Mouse (Mus musculus) forebrain, embryonic 15.5 days (tissue): ENCODE results near the gene M6pr. TPM values are rescaled to one million over a fixed set of nuclear protein-coding genes. Genes with fewer than 3 reads are reported as not detected.
A peak's percentile ranks its signal among the peaks of the same experiment; 100 is the strongest.

ENCODE experiments used
- ATAC-seq: fragments of 200-750 bp; cut with Nextera tagmentation; replicated peaks from 2 replicates; pipeline ENCODE4 v1.8.0; 2017; ENCODE audit warnings: mild to moderate bottlenecking, moderate TSS enrichment, moderate library complexity
- H3K27ac ChIP-seq: fragments of 300-500 bp; sonication (generic); replicated peaks from 2 replicates; pipeline ENCODE4 v1.5.1; 2015; ENCODE audit warnings: mild to moderate bottlenecking, inconsistent platforms
- H3K27me3 ChIP-seq: fragments of 300-500 bp; sonication (generic); 2 replicates; pipeline ENCODE4 v1.6.1; 2015; ENCODE audit warnings: inconsistent platforms
- H3K36me3 ChIP-seq: fragments of 300-500 bp; sonication (generic); 2 replicates; pipeline ENCODE4 v1.6.1; 2015; ENCODE audit warnings: mild to moderate bottlenecking, inconsistent platforms
- H3K4me1 ChIP-seq: fragments of 300-500 bp; sonication (generic); 2 replicates; pipeline ENCODE4 v1.6.1; 2015; ENCODE audit warnings: inconsistent platforms
- H3K4me2 ChIP-seq: fragments of 300-500 bp; sonication (generic); replicated peaks from 2 replicates; pipeline ENCODE4 v1.6.1; 2015; ENCODE audit warnings: mild to moderate bottlenecking, inconsistent platforms
- H3K4me3 ChIP-seq: fragments of 300-500 bp; sonication (generic); 2 replicates; pipeline ENCODE4 v1.5.1; 2015; ENCODE audit warnings: mild to moderate bottlenecking, inconsistent platforms
- H3K9ac ChIP-seq: fragments of 300-500 bp; sonication (generic); replicated peaks from 2 replicates; pipeline ENCODE4 v1.6.1; 2015; ENCODE audit warnings: mild to moderate bottlenecking, inconsistent platforms
- H3K9me3 ChIP-seq: fragments of 300-500 bp; sonication (generic); 2 replicates; pipeline ENCODE4 v1.6.1; 2016; ENCODE audit warnings: inconsistent platforms
- WGBS: fragments of 180-500 bp; shearing (Covaris S2); methylation state at CpG from one replicate; pipeline ENCODE4 v1.1.7; 2015; ENCODE audit warnings: mixed read lengths; 5-methylcytosine and 5-hydroxymethylcytosine counted together
- polyA plus RNA-seq: library from polyadenylated mRNA; unstranded; fragments of >200 nt; fragmentation: Nextera tagmentation; extraction: Ambion mirVana; gene quantifications from 2 replicates; pipeline ENCODE4 v1.2.1, GENCODE M21; 2015

M6pr gene
- polyA plus RNA-seq, 1 experiment from 2014 or later: 55.1 TPM

DNA sequence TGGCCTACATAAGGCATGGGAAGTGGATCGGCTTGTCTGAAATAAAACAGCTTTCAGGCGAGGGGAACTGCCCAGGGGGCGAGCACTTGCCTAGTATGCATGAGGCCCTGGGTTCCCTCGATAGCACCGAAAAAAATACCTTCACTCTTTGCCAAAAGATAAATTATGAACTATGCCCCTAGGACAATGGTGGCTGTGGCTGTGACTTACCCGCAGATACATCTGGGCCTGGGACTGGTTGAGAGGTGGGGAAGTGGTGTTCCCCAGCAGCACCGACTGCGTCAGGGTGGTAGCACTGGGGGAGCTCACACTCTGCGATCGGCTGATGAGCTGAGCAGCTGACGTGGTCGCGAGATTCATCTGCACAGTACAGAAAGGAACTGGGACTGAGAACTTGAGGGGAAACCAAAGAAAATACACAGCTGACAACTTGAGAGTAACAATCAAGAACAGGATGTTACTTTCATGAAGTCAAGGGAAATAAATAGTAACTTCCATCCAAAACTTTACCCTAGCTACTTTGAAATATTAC lies 24.6 kb downstream of the M6pr start:
- peaks cover 11% of the 10 kb centered on the region for H3K4me1 ChIP-seq
- no peak overlapping the region for H3K4me2 ChIP-seq
- no peak overlapping the region for H3K27ac ChIP-seq
- ATAC-seq: no peak
- WGBS: 92% methylated on average over 13 of the region's 13 CpGs
- no peak overlapping the region for H3K9ac ChIP-seq
- no peak overlapping the region for H3K4me3 ChIP-seq
- H3K9me3 ChIP-seq: no peaks in the 10 kb centered on the region
- H3K36me3 ChIP-seq: peaks cover 64% of the 10 kb centered on the region
- H3K27me3 ChIP-seq: no peaks in the 10 kb centered on the region

DNA sequence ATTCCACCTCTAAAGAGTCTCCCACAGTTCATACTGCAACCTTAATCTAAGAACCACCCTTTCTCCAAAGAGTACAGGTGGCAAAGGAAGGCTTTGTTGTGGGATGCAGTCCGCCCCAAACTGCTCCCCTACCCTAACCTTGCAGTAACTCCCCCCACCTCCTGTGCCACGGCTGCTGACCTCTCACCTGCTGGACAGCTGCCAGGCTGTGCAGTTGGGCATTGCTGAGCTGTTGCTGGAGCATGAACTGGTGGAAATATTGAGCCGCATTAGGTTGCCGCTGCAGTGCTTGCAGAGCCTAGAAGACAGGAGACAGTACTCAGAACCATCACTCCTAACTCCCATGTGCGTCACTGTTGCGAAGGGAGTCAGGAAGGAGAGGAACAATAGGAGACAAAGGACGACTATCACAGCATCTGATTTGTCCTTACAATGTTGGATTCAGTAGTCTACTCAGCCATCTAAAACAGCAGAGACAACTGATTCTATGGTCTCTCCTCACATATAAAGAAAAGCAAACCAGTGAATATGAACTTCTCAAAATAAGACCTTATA lies 26.3 kb downstream of the M6pr start:
- Histone ChIP-seq H3K9ac (no peak overlapping the region), H3K4me1 (peaks cover 19% of the 10 kb centered on the region), H3K27me3 (no peaks in the 10 kb centered on the region), H3K4me3 (no peak overlapping the region), H3K36me3 (peaks cover 55% of the 10 kb centered on the region), H3K27ac (no peak overlapping the region), H3K4me2 (no peak overlapping the region), H3K9me3 (no peaks in the 10 kb centered on the region)
- WGBS: 82% methylated on average over 7 of the region's 7 CpGs
- ATAC-seq: no peak

- Histone ChIP-seq H3K9me3 (no peaks in the 10 kb centered on the region), H3K27ac (no peak overlapping the region), H3K4me1 (peaks cover 25% of the 10 kb centered on the region), H3K27me3 (no peaks in the 10 kb centered on the region), H3K36me3 (peaks cover 34% of the 10 kb centered on the region), H3K9ac (no peak overlapping the region), H3K4me3 (no peak overlapping the region), H3K4me2 (no peak overlapping the region)
- no peak for ATAC-seq
- 23% methylated on average over 6 of the region's 6 CpGs for WGBS
These were observed 29.0 kb downstream of the M6pr start for GRCm38 (mm10) chr6:122337546-122337945.

DNA sequence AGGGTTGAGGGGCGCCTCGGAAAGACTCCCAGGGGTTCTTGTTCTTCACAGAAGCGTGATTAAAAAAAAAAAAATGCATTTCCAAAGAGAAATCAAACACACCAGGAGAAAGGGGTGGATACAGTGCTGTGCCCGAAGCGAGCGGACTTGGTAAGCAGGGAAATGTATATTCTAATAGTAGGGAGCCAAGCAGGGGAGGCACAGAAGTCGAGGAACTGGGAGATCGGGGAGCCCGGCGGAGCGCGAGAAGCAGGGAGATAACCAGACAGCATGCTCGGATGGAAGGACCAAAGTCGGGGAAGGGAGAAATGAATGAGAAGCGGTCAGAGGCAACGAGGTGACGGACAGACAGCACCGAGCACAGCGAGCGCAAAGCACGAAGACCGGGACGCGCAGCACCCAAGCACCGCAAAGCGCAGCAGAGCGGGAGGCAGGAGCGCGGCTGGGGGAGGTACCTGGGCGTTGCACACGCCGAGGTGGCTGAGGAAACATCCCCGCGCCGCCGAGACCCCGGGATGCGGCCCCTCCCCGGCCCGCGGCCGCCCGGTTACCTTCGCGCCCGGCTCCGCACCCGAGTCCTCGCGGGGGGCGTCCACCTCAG lies 30.6 kb downstream of the M6pr start:
- peaks cover 18% of the 10 kb centered on the region for H3K36me3 ChIP-seq
- peak overlapping the region; percentile 99 for H3K27ac ChIP-seq
- H3K27me3 ChIP-seq: no peaks in the 10 kb centered on the region
- WGBS: under 1% methylated on average over 46 of the region's 51 CpGs
- peak overlapping the region; percentile 50 for H3K4me2 ChIP-seq
- H3K4me1 ChIP-seq: peaks cover 25% of the 10 kb centered on the region
- peak overlapping the region; percentile 72 for H3K4me3 ChIP-seq
- peak; percentile 83 for ATAC-seq
- no peaks in the 10 kb centered on the region for H3K9me3 ChIP-seq
- H3K9ac ChIP-seq: peak overlapping the region; percentile 71

GRCm38 (mm10) chr6:122339648-122340341 lies 31.3 kb downstream of the M6pr start:
- Histone ChIP-seq H3K27ac (peak overlapping the region; percentile 99), H3K9ac (peak overlapping the region; percentile 71), H3K4me3 (peak overlapping the region; percentile 72), H3K27me3 (no peaks in the 10 kb centered on the region), H3K36me3 (peaks cover 12% of the 10 kb centered on the region), H3K4me2 (peak overlapping the region; percentile 62), H3K9me3 (no peaks in the 10 kb centered on the region), H3K4me1 (peaks cover 25% of the 10 kb centered on the region)
- ATAC-seq: peak; percentile 88
- under 1% methylated on average over 50 of the region's 71 CpGs for WGBS

DNA sequence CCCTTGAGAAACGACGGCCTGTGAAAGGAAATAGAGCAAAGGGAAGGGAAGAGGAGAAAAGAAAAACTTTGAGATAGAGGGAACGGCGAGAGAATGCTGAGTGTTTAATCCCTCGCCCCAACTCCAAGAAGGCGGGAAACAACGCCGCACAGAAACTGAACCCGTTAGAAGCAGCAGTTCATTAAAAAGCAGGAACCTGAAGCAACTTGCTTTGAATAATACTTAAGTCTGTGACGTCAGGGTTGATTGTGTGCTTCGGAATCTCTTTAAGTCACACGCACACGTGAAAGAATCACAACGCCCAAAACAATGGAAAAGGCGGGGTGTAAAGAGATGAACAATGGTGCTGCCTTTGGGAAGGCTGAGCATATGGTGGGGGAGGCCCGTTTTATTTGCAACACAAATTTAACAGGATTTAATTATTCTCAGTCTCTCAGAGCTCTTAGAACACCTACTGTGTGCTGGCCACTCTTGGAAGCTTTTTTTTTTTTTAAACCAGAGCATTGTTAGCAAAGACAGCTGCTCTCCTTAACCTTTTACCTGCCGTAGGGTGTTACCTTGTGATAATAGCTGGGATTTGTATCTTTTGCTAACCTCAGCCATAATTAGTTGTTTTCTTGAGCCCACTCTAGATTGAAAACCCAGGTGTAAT lies 32.0 kb downstream of the M6pr start, which contains the start of gene Phc1:
TSS of gene Phc1 (minus strand) at position 213 of the 652 bp plus-strand sequence.
- Histone ChIP-seq H3K9me3 (no peaks in the 10 kb centered on the region), H3K4me3 (peak within 1 kb of the TSS; percentile 72), H3K9ac (peak within 1 kb of the TSS; percentile 71), H3K36me3 (peaks cover 9% of the 10 kb centered on the region), H3K4me2 (peak within 1 kb of the TSS; percentile 62), H3K27me3 (no peaks in the 10 kb centered on the region), H3K27ac (peak within 1 kb of the TSS; percentile 99), H3K4me1 (peaks cover 26% of the 10 kb centered on the region)
- WGBS: under 1% methylated on average over 17 of the region's 17 CpGs
- peak; percentile 42 for ATAC-seq

GRCm38 (mm10) chr6:122341038-122341810 lies 32.7 kb downstream of the M6pr start:
- Histone ChIP-seq H3K27me3 (no peaks in the 10 kb centered on the region), H3K9ac (no peak overlapping the region), H3K27ac (peak overlapping the region; percentile 99), H3K36me3 (peaks cover 6% of the 10 kb centered on the region), H3K9me3 (no peaks in the 10 kb centered on the region), H3K4me2 (peak overlapping the region; percentile 62), H3K4me1 (peaks cover 29% of the 10 kb centered on the region), H3K4me3 (peak overlapping the region; percentile 72)
- no peak for ATAC-seq
- 32% methylated on average over 7 of the region's 7 CpGs for WGBS

DNA sequence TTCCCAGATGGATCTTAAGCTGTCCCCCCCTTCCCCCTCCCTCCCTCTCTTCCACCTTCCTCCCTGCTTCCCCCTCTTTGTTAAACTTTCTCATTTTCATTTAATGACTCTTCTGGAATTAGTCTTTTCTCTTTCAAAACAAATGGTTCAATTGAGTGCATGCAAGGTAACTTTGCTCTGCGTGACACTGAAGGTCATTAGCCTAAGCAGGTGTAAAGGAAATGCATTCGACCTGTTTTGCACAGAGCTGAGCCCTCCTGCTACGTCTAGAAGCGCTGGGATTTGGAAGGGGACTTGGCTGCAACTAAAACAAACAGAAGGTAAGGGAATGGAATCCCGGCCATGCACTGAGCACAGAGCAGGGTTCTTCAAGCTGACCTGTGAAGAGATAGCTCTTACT lies 33.6 kb downstream of the M6pr start:
- no peak for ATAC-seq
- Histone ChIP-seq H3K9ac (no peak overlapping the region), H3K27ac (no peak overlapping the region), H3K9me3 (no peaks in the 10 kb centered on the region), H3K4me3 (no peak overlapping the region), H3K27me3 (no peaks in the 10 kb centered on the region), H3K36me3 (no peaks in the 10 kb centered on the region), H3K4me2 (no peak overlapping the region), H3K4me1 (peaks cover 28% of the 10 kb centered on the region)
- WGBS: 16% methylated on average over 5 of the region's 5 CpGs

GRCm38 (mm10) chr6:122343719-122344118 lies 35.2 kb downstream of the M6pr start:
- H3K36me3 ChIP-seq: no peaks in the 10 kb centered on the region
- H3K4me2 ChIP-seq: no peak overlapping the region
- no peak overlapping the region for H3K27ac ChIP-seq
- no peaks in the 10 kb centered on the region for H3K9me3 ChIP-seq
- H3K4me3 ChIP-seq: no peak overlapping the region
- no peak overlapping the region for H3K9ac ChIP-seq
- WGBS: 62% methylated on average over 10 of the region's 10 CpGs
- H3K27me3 ChIP-seq: no peaks in the 10 kb centered on the region
- ATAC-seq: no peak
- H3K4me1 ChIP-seq: peaks cover 12% of the 10 kb centered on the region

DNA sequence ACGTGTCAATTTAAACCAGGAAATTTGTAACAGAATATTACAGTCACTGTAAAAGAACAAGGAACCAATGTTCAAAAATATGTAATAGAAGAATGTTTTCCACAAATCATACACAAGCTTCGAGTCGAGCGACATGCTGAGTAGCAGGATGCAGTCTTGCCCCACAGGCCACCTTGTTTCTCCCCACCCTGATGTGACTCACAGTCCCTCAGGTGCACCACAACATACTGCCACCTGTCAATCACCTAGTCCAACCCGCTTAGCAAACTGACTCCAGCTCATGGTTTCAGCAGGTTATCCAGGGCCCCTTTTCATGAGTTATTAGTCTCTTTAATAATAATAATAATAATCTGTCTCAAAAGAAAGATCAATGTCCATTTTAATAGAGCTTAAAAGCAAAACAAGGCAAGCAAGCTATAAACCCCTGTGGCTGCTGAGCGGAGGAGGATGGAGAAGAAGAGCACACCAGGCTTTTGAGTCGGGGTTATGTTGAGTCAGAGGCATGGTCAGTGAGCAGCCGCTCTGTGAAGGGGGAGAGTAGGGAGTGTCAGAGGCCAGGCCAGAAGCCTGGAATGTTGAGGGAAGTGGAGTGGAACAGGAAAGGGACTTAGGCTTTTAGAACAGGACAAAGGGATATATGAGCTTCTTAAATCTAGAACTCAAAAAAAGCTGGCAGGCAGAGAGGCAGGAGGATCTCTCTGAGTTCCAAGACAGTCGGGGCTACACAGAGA lies 36.0 kb downstream of the M6pr start:
- H3K9ac ChIP-seq: no peak overlapping the region
- no peak overlapping the region for H3K4me3 ChIP-seq
- no peak overlapping the region for H3K27ac ChIP-seq
- 56% methylated on average over 9 of the region's 9 CpGs for WGBS
- peaks cover 10% of the 10 kb centered on the region for H3K4me1 ChIP-seq
- H3K9me3 ChIP-seq: no peaks in the 10 kb centered on the region
- ATAC-seq: no peak
- H3K27me3 ChIP-seq: no peaks in the 10 kb centered on the region
- H3K36me3 ChIP-seq: no peaks in the 10 kb centered on the region
- H3K4me2 ChIP-seq: no peak overlapping the region

DNA sequence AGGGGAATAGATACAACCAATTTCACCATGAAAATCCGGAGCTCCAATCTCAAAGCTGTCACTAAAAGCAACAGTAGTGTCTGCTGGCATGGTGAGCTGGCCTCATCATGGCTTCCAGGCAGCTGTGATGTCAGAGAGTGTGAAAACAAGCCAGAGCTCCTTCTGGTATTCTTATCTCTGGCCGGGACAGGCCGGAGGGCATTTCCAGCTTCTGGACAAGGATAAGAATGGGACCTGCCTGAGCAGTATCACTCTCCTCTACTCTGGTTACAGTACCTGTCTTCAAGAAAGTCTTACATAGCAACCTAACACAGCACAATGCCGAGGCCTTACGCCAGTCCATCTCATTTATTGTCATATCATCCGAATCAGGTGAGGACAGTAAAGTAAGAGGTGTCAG lies 37.2 kb downstream of the M6pr start:
- Histone ChIP-seq H3K4me2 (no peak overlapping the region), H3K4me1 (peaks cover 8% of the 10 kb centered on the region), H3K36me3 (no peaks in the 10 kb centered on the region), H3K27me3 (no peaks in the 10 kb centered on the region), H3K27ac (no peak overlapping the region), H3K4me3 (no peak overlapping the region), H3K9me3 (no peaks in the 10 kb centered on the region), H3K9ac (no peak overlapping the region)
- ATAC-seq: no peak
- WGBS: 88% methylated on average over 6 of the region's 6 CpGs
